Mouse (Mus musculus): Measurements from ENCODE around the gene Ttc6.

Gene Ttc6

DNA sequence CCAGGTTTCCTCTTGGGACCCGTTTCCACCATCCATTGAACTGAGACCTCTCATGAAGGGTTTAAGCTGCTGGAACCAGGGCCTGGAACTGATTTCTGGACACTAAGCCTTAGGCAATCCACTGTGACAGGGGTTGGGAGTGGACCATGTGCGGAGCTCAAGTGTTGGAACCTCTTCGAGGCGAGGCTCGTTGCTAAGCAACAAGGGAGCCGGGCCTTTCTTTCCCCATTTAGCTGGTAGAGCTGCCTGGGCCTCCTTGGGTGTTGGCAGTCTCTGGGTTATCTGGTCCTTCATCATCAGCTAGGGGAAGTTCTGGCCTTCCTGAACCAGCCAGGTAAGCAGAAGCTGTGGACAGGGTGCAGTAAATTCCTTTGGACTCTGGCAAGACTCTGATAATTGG lies at the start of gene Ttc6:
Gene Ttc6, plus strand, starts transcription at position 205 of the 400 bp plus-strand sequence.
- DNase-seq: no peak

GRCm38 (mm10) chr12:57514552-57514951 lies 49.4 kb upstream of the Ttc6 start:
- DNase-seq: no peak

DNA sequence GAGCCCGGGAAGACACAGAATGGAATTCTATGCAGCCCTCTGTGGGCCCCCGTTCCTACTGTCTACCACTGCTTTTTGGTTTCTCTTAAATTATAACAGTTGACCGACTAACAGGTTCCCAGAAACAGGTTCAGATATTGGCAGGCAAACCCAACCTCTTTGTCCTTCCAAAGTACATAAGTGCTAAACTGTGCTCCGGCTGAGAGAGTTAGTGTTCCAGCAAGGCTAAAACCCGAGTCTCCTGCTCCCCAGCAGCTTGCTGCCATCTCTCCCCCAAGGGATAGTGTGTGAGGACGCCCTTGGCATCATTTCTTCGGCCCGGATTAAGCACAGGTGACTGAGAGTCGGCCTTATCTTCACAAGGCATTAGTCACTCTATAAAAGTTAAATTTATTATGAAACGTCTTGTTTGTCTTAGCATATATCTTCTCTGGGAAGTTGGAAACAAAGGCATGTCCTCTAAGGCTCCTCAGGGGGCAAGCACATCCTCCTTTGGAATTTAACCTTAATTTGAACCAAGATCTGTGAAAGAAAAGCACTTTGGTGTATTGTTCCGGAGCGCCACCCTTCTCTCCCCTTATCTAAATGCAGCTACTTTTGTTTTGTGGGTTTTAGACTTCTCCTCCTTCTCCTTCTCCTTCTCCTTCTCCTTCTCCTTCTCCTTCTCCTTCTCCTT lies 48.1 kb upstream of the Ttc6 start:
- DNase-seq: no peak

DNA sequence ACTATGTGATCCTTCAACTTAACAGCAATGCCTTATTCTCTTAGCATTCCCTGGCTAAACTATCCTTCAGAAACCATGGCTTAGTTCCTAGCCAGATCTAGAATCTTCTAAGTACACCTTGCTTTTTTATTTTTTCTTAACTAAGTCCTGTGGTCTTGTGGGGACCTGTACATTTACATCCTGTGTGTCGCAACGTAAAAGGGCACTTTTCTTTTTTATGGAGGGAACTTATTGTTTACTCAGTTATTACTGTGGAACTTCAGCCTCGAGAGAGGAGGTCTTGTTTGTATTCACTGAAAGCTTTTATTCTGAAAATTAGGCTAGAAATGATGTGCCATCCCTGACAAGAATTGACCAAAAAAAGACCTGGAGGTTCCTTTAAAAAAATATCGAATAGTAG lies 35.6 kb upstream of the Ttc6 start:
- DNase-seq: no peak

GRCm38 (mm10) chr12:57530474-57530873 lies 33.4 kb upstream of the Ttc6 start:
- no peak for DNase-seq

DNA sequence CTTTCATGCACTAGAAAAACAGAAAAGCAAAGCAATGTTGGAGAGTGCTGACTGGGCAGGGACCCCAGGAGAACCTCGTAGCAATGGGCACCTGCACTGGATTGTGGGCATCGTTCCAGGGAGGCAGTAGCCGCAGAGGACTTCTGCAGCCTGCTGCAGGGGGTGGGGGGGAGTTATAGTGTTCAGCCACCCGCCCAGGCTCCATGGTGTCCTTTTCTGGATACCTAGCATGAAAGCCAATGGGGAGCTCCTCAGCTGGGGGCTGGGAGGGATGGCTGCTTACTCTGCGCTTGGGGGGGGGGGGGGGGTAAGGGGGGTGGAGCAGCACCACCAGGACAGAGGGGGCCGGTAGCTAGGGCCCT lies 29.4 kb upstream of the Ttc6 start:
- no peak for DNase-seq

GRCm38 (mm10) chr12:57534879-57535611 lies 28.9 kb upstream of the Ttc6 start:
- DNase-seq: peak in 1 of 2 experiments; percentile 7

GRCm38 (mm10) chr12:57536056-57536908 lies 27.6 kb upstream of the Ttc6 start:
- no peak for DNase-seq

DNA sequence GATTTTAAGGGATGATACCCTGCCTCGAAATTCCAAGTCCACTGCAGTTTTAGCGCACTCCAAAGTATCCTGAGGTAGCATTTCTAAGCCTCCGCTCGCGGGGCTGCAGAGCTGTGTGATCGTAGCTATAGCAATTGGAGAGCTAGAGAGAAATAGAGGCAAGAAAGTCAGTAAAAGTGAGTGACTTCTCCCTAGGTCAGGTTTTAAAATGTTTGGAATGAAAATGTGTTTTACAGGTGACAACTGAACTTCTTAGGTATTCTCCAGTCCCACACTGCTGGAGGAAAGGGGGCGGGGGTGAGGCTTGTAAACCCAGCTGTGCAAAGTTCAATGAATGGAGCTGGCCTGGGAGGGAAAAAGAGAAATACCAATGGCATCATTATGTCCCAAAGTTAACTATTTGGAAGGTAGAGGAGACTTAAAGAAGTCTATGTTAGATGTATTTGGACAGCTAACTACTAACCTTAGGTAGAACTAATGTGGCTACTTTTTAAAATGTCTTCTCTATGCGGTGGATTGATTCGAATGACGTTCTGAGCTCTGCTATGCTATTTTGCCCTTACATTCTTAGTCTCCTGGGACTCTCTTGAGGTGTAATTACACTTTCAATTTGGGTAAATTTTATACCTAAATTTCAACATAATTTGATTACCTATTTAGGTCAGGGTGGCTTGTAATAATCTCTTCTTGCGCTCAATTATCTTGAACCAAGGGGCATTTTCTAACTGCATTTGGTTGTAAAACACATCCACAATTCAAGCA lies 26.8 kb upstream of the Ttc6 start:
- DNase-seq: no peak

GRCm38 (mm10) chr12:57537791-57538587 lies 25.9 kb upstream of the Ttc6 start:
- peak in 1 of 2 experiments; percentile 9 for DNase-seq

DNA sequence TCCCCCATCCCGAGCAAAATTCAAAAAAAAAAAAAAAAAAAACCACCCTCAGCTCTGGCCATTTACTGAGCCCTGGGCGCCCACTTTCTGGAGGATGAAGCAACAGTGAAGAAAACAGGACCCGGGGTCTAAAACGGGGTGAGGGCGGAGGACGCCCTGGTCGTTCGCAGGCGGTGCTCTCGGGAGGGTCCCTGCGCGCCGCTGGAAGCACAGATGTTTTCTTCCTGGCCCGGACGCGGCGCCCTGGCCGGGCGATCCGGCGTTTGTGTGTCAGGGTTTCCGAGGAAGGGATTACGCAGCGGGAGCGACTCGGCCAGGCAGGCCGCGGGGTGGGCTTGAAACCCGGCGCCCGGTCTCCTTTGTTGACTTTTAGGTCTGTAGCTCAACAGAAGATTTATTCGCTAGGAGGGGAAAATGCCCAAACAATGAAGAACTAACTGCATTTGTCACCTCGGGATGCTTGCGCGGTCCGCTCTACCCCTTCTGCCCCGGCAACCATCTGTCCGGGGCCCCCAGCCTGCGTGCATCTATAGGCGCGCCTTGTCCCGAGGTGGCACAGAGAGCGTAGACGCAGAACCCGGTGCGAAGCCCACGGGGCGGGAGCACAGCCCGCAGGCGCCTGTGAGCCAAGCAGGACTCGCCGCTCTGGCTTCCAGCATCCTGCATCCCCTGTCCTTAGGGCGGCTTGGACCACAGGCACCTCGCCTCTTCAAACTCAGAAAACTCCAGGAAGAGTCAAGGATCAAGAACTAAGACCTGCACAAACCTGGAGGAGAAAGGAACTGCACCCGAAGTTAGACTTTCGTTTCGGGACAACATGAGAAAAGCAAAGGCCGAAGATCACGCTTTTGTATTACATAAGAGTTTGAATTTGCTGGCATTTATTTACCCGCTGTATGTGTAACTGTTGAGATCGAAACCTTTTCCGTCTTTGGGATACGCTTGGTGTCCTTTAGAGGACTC lies 25.0 kb upstream of the Ttc6 start:
- peak; percentile 28 to 48 for DNase-seq

GRCm38 (mm10) chr12:57539551-57539985 lies 24.3 kb upstream of the Ttc6 start:
- DNase-seq: peak in 1 of 2 experiments; percentile 32

- no peak for DNase-seq
Measured at GRCm38 (mm10) chr12:57541118-57541517, 22.8 kb upstream of the Ttc6 start.

DNA sequence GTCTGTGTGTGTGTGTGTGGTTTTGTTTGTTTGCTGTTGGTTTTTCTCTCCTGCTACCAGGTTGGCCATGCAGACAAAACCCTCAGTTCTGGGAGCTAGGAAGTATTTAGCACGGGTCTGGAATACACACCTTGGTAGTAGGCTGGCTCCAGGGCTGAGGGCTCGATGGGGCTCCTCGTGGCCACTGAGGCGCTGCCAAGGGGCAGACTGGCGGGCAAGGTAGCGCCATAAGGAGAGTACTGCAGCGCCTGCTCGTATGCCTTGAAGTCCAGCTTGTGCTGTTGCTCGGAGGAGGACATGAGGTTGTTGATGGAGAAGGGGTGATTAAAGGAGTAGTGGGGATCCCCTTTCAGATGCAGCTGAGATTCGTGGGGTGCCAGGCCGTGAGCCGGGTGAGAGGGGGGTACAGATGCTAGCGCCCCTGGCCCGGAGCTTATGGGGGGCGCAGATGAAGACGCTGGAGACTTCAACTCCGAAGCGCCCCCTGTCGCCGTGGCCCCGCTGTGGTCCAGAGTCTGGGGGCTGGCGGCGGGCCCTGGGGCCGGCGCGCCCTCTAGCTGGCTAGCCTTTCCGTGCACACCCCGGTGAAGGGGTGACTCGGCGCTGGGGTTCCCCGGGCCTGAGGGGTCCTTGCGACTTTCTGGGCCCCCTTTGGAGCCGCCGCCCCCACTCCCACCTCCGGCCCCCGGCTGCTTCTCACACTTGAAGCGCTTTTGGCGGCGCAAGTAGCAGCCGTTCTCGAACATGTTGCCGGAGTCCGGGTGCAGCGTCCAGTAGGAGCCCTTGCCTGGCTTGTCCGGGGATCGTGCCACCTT lies 21.8 kb upstream of the Ttc6 start:
- peak in 1 of 2 experiments; percentile 14 for DNase-seq

GRCm38 (mm10) chr12:57542746-57543626 lies 20.9 kb upstream of the Ttc6 start:
- DNase-seq: peak in 1 of 2 experiments; percentile 10

DNA sequence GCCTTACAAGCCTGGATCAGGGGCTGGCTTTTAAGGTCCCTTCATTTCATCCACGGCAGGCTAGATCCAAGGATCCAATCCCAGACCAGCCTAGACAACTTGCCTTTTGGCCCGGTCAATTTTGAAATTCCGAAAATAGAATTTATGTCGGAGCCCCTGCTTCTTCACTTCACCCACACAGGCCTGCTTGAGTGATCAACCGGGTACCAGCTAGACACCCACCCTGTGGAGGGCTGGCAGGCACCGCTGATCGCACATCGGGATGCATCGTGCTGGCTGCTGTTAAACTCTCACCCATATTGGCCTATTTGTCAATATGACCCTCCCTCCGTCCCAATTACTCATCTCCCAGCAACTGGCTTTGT lies 20.3 kb upstream of the Ttc6 start:
- DNase-seq: peak in 1 of 2 experiments; percentile 6

DNA sequence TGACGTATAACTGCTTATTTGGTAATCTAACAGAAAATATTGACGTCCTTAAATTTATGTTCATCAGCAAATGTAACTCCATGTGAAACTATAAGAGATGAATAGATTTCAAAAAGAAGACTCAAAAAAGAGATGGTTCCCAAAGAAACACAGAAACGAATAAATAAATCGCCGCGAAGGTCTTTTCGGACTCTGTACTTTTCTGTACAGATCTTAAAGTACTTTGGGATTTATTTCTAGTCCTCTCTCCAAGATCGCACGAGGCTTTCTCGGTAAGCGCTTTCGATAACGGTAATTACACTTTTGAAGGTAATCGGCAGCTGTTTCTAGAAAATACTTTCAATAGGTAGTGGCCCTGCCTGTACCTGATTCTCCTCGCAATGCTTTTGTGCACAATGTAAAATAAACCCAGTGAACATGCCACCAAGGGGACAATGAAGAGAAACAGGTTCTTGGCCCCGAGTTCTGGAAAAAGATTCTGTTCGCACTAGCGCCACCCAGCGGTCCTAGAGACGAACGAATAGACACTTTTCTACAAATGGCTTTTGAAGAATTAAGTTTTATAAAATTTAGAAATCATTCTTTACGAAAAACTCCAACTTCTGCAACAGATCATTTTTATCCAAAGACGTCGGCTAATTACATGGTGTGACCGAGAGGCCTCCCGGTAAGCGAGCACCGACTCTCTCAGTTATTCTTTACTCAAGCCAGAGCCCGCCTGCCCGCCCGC lies 19.1 kb upstream of the Ttc6 start:
- DNase-seq: peak; percentile 56 to 81

All from kidney, postnatal 36 days (tissue).